In the genomic region with DNA sequence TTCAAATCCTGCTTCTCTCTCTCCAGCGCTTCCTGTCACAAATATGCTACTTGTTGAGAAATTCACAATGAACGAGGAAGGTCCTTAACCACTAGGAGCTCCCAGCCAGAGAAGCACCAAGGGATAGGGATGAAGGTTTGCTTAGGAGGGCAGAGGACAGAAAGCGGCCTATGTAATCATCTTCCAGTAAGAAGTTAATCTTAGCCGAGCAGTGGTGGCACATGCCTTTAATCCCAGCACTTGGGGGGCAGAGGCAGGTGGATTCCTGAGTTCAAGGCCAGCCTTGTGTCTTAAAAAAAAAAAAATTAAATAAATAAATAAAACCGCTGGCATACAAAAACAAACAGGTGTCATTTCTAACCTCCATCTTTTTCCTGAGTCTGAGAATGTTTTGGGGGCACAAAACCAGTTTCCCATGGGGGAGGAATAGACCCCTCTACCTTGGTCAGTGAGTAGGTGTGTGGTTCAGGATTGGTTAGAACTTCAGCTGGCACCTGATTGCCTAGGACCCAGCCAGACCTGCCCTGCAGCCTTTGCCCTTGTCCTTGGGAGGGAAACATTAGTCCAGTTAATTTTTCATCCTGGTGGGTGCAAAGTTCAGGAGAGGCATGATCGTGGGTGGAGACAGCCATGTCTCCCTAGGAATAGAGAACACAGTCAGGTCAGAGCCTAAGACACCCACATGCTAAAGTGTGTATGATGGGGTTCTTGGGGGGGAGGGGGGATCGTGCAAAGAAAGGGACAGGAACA, we compare ENCODE assay signal across 12 mouse cellular contexts. TPM values are rescaled to one million over a fixed set of nuclear protein-coding genes. Genes with fewer than 3 reads are reported as not detected.
DNase-seq lines count a peak whose midpoint lies in the region; ATAC-seq and TF ChIP-seq lines count a peak whose summit lies in the region.
"Had no signal": no experiment of that assay in that cellular context is flagged by ENCODE, and none has a peak within 500 bp of the region (broad histone marks: within the 10 kb centered on the region; RNA-seq: fewer than 3 reads in every experiment).

No protein-coding gene starts in this region.

- H3K9ac ChIP-seq in heart, embryonic 13.5 days: no peak overlapping the region
- no peak overlapping the region for H3K9ac ChIP-seq in heart, adult 2 months (ENCODE audit: low read depth, low read length)
- H3K9ac ChIP-seq in embryonic facial prominence, embryonic 13.5 days: 0 out of 2 replicates have a peak overlapping the region, but pooled peaks have one; percentile 97
- H3K9ac ChIP-seq in kidney, embryonic 14.5 days (ENCODE audit: low read depth, low read length): no peak overlapping the region; the same call in 1 of the 2 replicates
- H3K9ac ChIP-seq in liver, embryonic 13.5 days: peak overlapping the region; percentile 90
- H3K9ac ChIP-seq: neural tube, embryonic 12.5 days had no signal

- TF ChIP-seq EP300 in heart, adult 2 months (IDR thresholded peaks at IDR 0.05; ENCODE audit: insufficient read depth, low read depth, low read length): no peak

- H3K27me3 ChIP-seq in heart, embryonic 13.5 days (replicated peaks): no peaks in the 10 kb centered on the region
- no peaks in the 10 kb centered on the region for H3K27me3 ChIP-seq in heart, adult 2 months (ENCODE audit: control insufficient read depth, insufficient read depth, low read length)
- H3K27me3 ChIP-seq in embryonic facial prominence, embryonic 13.5 days: no peaks in the 10 kb centered on the region
- H3K27me3 ChIP-seq in kidney, embryonic 14.5 days (ENCODE audit: control insufficient read depth, insufficient read depth, low read length): no peaks in the 10 kb centered on the region
- no peaks in the 10 kb centered on the region for H3K27me3 ChIP-seq in liver, embryonic 13.5 days
- H3K27me3 ChIP-seq: neural tube, embryonic 12.5 days had no signal

- DNase-seq in heart, adult 2 months: no peak
- no peak for DNase-seq in liver, embryonic 13.5 days
- DNase-seq in left cerebral cortex, postnatal 25 days (ENCODE audit: low spot score in 2 of 2): no peak
- no peak for DNase-seq in adrenal gland, adult 2 months
- no peak for DNase-seq in urinary bladder, postnatal 14 days (ENCODE audit: low spot score)
- DNase-seq: B cell, adult 2 months; cerebellum, postnatal 36 days; right cerebral cortex, adult 18-20 months had no signal

- peaks cover 8% of the 10 kb centered on the region for H3K9me3 ChIP-seq in heart, embryonic 13.5 days
- peaks cover 5% of the 10 kb centered on the region for H3K9me3 ChIP-seq in embryonic facial prominence, embryonic 13.5 days
- peaks cover 5% of the 10 kb centered on the region for H3K9me3 ChIP-seq in kidney, embryonic 14.5 days (ENCODE audit: control insufficient read depth, low read length)
- 0 out of 2 replicates have a peak, but pooled peaks cover 6% of the 10 kb centered on the region for H3K9me3 ChIP-seq in liver, embryonic 13.5 days (replicated peaks)

- no peak for ATAC-seq in heart, embryonic 13.5 days (ENCODE audit: extremely low read depth, insufficient number of reproducible peaks, low FRiP score, low TSS enrichment)
- no peak for ATAC-seq in embryonic facial prominence, embryonic 13.5 days (ENCODE audit: insufficient number of reproducible peaks, insufficient read depth, low FRiP score, low TSS enrichment, low read depth)
- no peak for ATAC-seq in kidney, embryonic 14.5 days (ENCODE audit: low FRiP score, low TSS enrichment)
- ATAC-seq in liver, embryonic 13.5 days (ENCODE audit: low read depth): no peak

- H3K4me1 ChIP-seq in heart, embryonic 13.5 days: peaks cover 34% of the 10 kb centered on the region
- H3K4me1 ChIP-seq in heart, adult 2 months (ENCODE audit: control insufficient read depth, insufficient read depth, low read length): no peaks in the 10 kb centered on the region; the same call in none of the 2 replicates
- H3K4me1 ChIP-seq in embryonic facial prominence, embryonic 13.5 days: peaks cover 29% of the 10 kb centered on the region
- peaks cover 24% of the 10 kb centered on the region for H3K4me1 ChIP-seq in kidney, embryonic 14.5 days (ENCODE audit: control insufficient read depth, insufficient read depth, low read length)
- peaks cover 55% of the 10 kb centered on the region for H3K4me1 ChIP-seq in liver, embryonic 13.5 days (replicated peaks)

- no peak overlapping the region for H3K27ac ChIP-seq in heart, embryonic 13.5 days (replicated peaks)
- no peak overlapping the region for H3K27ac ChIP-seq in heart, adult 2 months
- no peak overlapping the region; the same call in 1 of the 2 replicates for H3K27ac ChIP-seq in embryonic facial prominence, embryonic 13.5 days
- peak overlapping the region; percentile 98; the same call in 1 of the 2 replicates for H3K27ac ChIP-seq in kidney, embryonic 14.5 days (ENCODE audit: low read depth, low read length)
- H3K27ac ChIP-seq in liver, embryonic 13.5 days: peak overlapping the region; percentile 95
- H3K27ac ChIP-seq: neural tube, embryonic 12.5 days had no signal

- H3K4me3 ChIP-seq in heart, embryonic 13.5 days: no peak overlapping the region
- no peak overlapping the region for H3K4me3 ChIP-seq in heart, adult 2 months
- H3K4me3 ChIP-seq in embryonic facial prominence, embryonic 13.5 days: no peak overlapping the region
- no peak overlapping the region for H3K4me3 ChIP-seq in kidney, embryonic 14.5 days (ENCODE audit: low read length)
- H3K4me3 ChIP-seq in liver, embryonic 13.5 days (replicated peaks): no peak overlapping the region

- no peak for TF ChIP-seq CTCF in heart, adult 2 months (IDR thresholded peaks at IDR 0.05)

- 77% methylated on average over 7 of the region's 7 CpGs for WGBS in heart, embryonic 13.5 days
- 93% methylated on average over 7 of the region's 7 CpGs for WGBS in heart, adult 2 months
- WGBS in embryonic facial prominence, embryonic 13.5 days: 76% methylated on average over 7 of the region's 7 CpGs
- WGBS in kidney, embryonic 14.5 days: 76% methylated on average over 7 of the region's 7 CpGs
- WGBS in liver, embryonic 13.5 days (ENCODE audit: insufficient replicate concordance): 64% methylated on average over 7 of the region's 7 CpGs

- no peak for TF ChIP-seq POLR2A in heart, adult 2 months (IDR thresholded peaks at IDR 0.05; ENCODE audit: insufficient read depth, low read depth, low read length)

- no peaks in the 10 kb centered on the region for H3K36me3 ChIP-seq in heart, embryonic 13.5 days
- no peaks in the 10 kb centered on the region for H3K36me3 ChIP-seq in heart, adult 2 months (ENCODE audit: control insufficient read depth, insufficient read depth, low read length)
- no peaks in the 10 kb centered on the region for H3K36me3 ChIP-seq in embryonic facial prominence, embryonic 13.5 days
- H3K36me3 ChIP-seq in kidney, embryonic 14.5 days (ENCODE audit: control insufficient read depth, insufficient read depth, low read length): no peaks in the 10 kb centered on the region
- no peaks in the 10 kb centered on the region; the same call in 1 of the 2 replicates for H3K36me3 ChIP-seq in liver, embryonic 13.5 days
- H3K36me3 ChIP-seq: neural tube, embryonic 12.5 days had no signal

- H3K4me2 ChIP-seq in heart, embryonic 13.5 days: peak overlapping the region; percentile 94; the same call in 1 of the 2 replicates
- peak overlapping the region; percentile 93; the same call in 1 of the 2 replicates for H3K4me2 ChIP-seq in embryonic facial prominence, embryonic 13.5 days
- H3K4me2 ChIP-seq in kidney, embryonic 14.5 days (replicated peaks; ENCODE audit: low read depth, low read length): no peak overlapping the region
- peak overlapping the region; percentile 100 for H3K4me2 ChIP-seq in liver, embryonic 13.5 days

- intact Hi-C loops in heart, adult 2 months (cut with DNase I): loop anchor here (2.0 to 5.0 kb wide), 5 partner anchors 29 to 158 kb away; partner anchors contain the start of genes Aagab and Iqch
- intact Hi-C loops in left cerebral cortex, postnatal 25 days (cut with DNase I): loop anchor here (2.0 to 10.0 kb wide), 4 partner anchors 62 to 625 kb away; no protein-coding TSS in a partner anchor

- no peaks in the 10 kb centered on the region for H3K79me2 ChIP-seq in heart, adult 2 months (replicated peaks; ENCODE audit: control insufficient read depth, insufficient read depth, low read length)

RNA-seq across cellular contexts. Expression of gene Smad3, which starts 2.4 kb away (rescaled TPM):
- 11.3 and 11.9 TPM in 2 replicates for polyA plus RNA-seq in heart, embryonic 13.5 days (2015; fragmentation: Nextera tagmentation; extraction: Ambion mirVana)
- 10 to 100 TPM; 12.4 to 13.0 TPM for total RNA-seq in heart, adult 2 months (2021)
- polyA plus RNA-seq in heart, adult 2 months (2012; rRNA removed): 18.4 and 24.0 TPM in 2 replicates
- polyA plus RNA-seq in embryonic facial prominence, embryonic 13.5 days (2015; fragmentation: Nextera tagmentation; extraction: Ambion mirVana): 29.8 and 30.9 TPM in 2 replicates
- polyA plus RNA-seq in kidney, embryonic 14.5 days (2014; fragmentation: Nextera tagmentation; extraction: Ambion mirVana): 17.6 and 21.2 TPM in 2 replicates
- 2.7 and 3.0 TPM in 2 replicates for polyA plus RNA-seq in liver, embryonic 13.5 days (2015; fragmentation: Nextera tagmentation; extraction: Ambion mirVana)
- total RNA-seq in left cerebral cortex, postnatal 25 days (2021): 10 to 100 TPM; 55.3 to 67.5 TPM
- 10 to 100 TPM; 30.4 to 33.7 TPM for total RNA-seq in adrenal gland, adult 2 months (2021)
- polyA plus RNA-seq in adrenal gland, adult 2 months (2012; rRNA removed): 29.5 and 41.9 TPM in 2 replicates

Comparison
In these comparisons a context has a peak if more than half of its experiments do, and no peak if none do; other contexts are left out.
1. H3K27ac ChIP-seq: peak in kidney, embryonic 14.5 days (single experiment) and liver, embryonic 13.5 days (single experiment); none in heart, embryonic 13.5 days (single experiment), heart, adult 2 months (single experiment) and embryonic facial prominence, embryonic 13.5 days (single experiment).
2. H3K9ac ChIP-seq: peak in embryonic facial prominence, embryonic 13.5 days (single experiment) and liver, embryonic 13.5 days (single experiment); none in heart, embryonic 13.5 days (single experiment), heart, adult 2 months (single experiment) and kidney, embryonic 14.5 days (single experiment).